Mouse (Mus musculus) brain, embryonic 14.5 days (tissue): ENCODE results near the gene Tmem30b.

Experiments used
- CTCF ChIP-seq: fragments of 200-500 bp; IDR thresholded peaks from 2 replicates; pipeline ENCODE4 v1.5.1; 2012; ENCODE audit warnings: inconsistent platforms, mild to moderate bottlenecking, moderate library complexity, borderline replicate concordance; ENCODE audit not compliant: insufficient read depth, insufficient read length; ENCODE audit errors: extremely low read depth
- POLR2A ChIP-seq: fragments of 200-500 bp; IDR thresholded peaks from 2 replicates; pipeline ENCODE4 v1.6.1; 2012; ENCODE audit warnings: mild to moderate bottlenecking, inconsistent platforms, borderline replicate concordance; ENCODE audit not compliant: poor library complexity, insufficient read depth, insufficient read length, severe bottlenecking; ENCODE audit errors: extremely low read depth

GRCm38 (mm10) chr12:73534591-73534990 is 11.6 kb downstream of the Tmem30b start:
- TF ChIP-seq POLR2A (no peak), CTCF (peak; percentile 54; the same call in 1 of the 2 replicates)
